Mouse (Mus musculus) retina, adult 2 months (tissue): ENCODE measurements around the gene Pet117.
"Not testable (repeated sequence)": the region's sequence is repeated elsewhere in the genome, so short reads cannot be mapped to it uniquely, and the experiment has no call there.

Source experiments
- DNase-seq: peaks from one replicate; pipeline ENCODE4 v3.0.0-alpha.2; 2012; ENCODE audit warnings: low read depth, low spot score

Gene Pet117

DNA sequence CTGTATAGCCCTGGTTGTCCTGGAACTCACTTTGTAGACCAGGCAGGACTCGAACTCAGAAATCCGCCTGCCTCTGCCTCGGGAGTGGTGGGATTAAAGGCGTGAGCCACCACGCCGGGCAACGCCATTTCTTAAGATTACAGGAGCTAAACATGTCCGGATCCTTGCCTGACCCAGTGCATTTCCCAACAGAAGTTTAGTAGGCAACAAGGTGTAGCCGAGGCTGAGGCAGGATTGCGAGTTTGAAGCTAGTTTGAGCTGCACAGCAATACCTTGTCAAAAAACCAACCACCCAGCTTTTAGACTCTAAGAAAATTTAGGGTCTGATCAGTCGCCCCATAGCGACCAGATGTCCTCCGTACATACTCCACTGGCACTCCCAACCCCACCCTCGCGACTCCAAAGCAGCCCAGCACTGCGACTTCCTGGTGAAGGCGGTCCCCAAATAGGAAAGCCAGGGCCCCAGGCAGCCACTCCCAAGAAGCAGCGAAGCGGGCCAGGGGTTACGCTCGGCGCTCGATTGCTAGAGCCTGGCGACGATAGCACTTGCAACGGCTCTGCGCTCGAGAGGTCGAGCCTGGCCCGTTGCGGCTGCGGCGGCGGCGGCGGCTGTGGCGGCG lies at the start of gene Pet117, which contains the start of gene Kat14:
Pet117 (plus strand) TSS at position 597 of the 620 bp plus-strand sequence.
Kat14 (plus strand) TSS at position 584 of the 620 bp plus-strand sequence.
- DNase-seq: peak; percentile 76

DNA sequence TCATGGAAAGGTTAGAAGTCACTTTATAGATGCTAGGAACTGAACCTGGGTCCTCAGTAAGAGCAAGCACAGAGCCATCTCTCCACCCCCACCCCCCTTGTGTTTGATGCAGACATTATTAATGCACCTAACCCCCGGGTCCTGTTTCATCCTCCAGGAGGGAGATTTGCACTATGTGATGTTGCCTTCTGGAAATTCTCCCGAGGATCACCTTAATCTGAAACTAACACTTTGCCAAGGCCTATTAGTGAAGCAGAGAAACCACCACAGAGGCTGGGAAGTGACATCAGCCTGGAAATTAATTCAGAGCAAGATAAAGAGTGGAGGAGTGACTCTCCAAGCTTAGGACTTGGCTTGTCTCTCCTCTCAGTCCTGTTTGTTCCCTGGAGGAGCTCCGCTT lies 44.6 kb upstream of the Pet117 start:
- no peak for DNase-seq

DNA sequence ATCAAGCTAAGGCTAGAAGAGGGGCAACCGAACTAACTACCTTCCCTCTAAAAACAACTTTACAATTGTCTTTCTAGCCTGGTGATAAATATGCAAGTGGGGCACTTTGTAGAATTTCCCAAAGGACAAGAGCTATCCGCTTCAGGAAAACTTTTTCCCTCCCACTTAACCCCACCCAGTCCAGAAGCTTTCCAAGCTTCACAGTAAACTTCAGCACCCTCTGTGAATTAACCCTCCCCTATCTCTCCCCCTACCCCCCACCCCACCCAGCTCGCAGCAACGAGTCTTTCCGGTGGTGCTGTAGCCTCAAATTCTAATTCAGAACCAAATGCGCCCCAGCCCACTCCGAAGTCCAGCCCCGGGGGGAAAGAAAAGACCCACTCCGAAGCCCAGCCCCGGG lies 39.3 kb upstream of the Pet117 start:
- no peak for DNase-seq

DNA sequence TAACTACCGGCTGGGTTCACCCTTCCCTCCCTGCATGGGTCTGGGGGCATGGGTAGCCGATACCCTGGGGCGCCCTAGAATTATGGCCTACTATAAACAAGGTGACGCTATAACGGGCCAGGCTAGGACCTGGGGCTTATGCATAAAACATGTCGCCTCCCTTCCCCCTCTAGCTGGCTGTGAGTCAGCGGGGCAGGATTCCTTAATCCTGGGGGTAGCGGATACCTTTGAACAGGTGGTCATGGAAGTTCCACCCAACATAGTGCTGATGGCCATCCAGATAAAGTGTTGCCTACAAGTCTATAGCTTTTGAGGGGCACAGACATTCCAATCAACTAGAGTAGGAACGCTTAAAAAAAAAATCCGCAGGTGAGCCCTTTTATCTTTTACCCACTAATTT lies 38.9 kb upstream of the Pet117 start:
- no peak for DNase-seq

DNA sequence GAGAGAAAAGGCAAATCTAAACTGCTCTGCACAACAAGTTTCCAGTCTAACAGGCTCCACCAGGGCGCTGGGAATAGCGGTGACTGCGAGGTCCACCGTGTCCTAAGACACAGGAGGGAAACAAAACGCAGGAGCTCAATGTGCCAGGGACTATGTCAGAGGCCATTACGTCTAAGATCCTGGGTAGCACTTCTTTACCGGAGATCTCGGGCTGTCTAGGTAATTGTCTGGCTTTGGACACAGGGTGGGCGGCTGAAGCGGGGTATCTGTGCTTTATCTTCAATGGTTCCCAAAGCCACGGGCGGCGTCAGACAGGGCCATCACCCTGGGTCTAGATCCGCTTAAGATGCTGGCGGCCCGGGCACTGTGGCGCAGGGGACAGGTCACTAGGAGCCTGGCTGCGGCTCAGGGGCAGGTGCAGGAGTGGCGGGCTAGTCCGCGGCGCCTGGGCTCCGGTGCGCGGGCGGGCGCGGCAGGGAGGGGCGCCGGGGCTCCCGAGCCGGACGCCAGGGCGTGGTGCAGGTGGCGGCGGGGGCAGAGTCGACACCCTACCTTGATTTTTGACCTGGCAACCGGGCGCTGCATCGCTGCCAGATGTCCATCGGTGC lies 38.3 kb upstream of the Pet117 start:
- no peak for DNase-seq

DNA sequence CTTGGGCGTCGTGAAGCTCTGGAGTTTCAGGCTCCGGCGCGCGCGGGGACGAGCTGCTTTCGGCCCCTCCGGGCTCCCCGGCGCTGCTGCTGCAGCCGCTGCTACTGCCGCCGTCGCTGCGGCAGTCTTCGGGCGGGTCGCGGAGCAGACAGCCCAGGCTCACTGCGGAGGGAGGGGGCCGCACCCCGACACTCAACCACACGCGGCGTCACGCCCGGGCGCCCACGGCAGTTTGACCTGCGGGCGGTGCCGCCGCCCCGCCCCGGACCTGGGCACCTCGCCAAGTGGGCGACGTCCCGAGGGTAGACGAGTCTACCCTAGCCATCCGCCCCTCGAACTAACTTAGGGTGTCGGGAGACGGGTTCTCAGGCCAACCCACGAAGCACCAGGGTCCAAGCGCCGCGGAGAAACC lies 37.8 kb upstream of the Pet117 start:
- DNase-seq: no peak

DNA sequence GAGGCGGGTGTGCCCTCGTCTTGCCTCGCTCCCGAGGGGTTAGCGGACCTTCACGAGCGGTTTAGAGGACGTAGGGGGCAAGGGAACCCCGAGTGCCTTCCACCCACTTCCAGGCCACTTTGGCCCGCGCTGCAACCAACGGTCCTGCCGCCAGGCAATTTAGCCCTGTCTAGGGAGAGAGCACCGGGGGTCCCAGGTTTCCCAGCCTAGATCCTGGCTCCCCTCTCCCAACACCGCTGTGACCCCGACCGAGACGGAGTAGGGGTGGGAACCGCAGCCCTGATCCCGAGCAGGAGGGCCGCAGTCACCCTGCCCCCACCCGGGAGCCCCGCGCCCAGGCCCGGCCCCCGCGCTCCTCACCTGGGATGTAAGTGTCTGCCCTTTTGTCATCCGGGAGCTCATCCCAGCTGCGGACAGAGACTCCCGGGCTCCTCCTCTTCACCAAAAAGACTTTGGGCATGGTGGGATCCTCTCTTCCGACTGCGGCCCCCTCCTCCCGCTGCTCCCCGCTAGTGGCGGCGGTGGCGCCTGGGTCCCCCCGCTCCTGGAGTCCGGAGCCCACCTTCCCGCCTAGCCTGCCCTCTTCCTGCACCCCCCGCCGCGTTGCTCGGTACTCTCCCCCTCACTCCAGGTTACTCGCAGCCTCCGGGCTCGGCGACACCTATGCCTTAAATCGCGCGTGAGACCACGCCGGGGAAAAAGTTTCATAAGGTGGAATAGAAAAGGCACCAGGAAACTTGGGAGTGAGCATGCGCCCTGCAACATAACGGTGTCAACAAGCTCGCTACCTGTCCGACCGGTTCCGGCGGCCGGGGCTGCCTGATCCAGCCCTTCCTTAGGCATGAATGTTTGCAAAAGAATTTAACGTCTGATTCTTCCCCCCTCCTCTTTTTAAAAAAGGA lies 37.1 kb upstream of the Pet117 start, which contains the start of gene Ovol2:
Ovol2 (minus strand) TSS at position 746 of the 902 bp plus-strand sequence.
- DNase-seq: no peak

DNA sequence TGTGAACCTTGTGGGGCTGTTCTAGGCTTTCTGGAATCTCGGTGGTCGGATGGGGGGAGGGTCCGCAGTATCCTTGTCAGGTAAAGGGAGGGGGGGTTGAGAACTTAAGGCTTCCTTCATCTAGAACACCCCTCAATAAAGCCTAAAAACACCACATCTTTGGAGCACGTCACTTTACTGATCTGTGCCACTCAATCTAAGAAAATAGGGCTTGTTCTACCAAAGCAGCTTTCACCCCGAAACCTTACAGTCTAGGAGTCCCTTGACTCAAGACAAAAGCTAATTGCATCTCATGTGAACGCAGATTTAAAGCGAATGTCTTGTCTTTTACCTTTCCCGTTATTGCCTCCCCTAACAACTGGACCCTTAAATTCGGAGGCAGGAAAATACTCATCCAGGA lies 36.3 kb upstream of the Pet117 start:
- DNase-seq: no peak

DNA sequence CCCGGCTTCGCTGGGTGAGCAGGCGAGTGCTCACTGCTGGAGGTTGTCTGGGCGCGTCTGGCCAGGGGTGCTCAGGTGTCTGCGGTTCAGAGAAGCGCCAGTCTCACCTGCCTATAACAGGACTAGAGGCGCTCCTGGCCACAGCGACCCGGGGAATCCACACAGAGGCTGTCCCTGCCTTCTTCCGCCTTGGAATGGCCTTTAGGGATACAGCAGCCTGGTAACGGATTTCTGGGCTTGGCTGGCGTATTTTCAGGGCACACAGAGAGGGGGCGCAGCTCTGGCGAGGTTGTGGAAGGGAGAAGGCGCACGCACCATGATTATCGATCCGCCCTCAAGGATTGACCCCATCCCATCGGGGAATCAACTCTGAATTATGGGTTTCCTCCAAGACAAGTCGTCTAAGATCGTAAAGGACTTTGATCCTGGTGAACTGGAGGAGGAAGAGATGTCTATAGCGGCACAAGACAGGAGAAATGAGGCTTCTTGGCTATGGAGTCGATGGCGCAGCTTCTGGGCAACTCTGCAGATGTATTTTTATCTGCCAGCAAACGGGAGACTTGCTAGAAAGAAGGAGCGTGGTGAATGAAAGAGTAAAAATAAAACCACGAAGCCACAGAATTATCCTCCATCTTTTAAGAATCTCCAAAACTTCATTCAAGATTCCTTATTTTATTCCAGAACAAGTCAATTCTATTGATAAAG lies 35.5 kb upstream of the Pet117 start:
- DNase-seq: no peak

DNA sequence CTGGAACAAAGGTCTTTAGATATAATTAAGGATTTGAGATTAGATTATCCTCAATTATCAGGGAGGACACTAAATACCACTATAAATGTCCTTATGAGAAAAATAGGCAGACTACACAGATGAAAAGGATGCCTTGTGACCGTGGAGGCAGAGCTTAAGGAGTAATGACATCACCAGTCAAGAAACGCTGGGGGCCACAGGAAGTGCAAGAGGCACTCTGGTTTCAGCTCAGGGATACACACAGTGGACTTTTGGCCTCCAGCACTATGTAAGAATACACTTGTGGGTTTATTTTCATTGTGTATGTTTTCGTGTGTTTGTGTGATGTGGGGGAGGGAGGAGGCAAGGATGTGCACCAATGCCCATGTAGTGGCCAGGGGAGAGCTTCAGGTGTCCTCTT lies 31.6 kb upstream of the Pet117 start:
- DNase-seq: no peak

DNA sequence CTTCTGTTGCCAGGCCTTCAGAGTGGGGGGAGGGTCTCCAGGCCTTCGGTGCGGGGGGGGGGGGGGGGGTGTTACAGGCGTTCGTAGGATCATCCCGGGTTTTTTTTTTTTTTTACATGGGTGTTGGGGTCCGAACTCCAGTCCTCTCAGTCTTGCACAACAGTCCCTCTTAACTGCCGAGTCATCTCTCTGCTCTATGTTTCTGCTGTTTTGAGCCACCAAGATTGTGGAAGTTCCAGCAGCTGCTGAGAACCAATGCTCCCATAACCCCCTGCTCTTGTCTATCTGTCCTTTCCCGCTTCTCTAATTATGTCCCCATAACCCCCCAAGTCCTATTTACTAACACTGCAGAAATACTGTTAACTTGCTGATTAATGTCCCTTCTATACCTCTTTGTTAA lies 31.1 kb upstream of the Pet117 start:
- no peak for DNase-seq

DNA sequence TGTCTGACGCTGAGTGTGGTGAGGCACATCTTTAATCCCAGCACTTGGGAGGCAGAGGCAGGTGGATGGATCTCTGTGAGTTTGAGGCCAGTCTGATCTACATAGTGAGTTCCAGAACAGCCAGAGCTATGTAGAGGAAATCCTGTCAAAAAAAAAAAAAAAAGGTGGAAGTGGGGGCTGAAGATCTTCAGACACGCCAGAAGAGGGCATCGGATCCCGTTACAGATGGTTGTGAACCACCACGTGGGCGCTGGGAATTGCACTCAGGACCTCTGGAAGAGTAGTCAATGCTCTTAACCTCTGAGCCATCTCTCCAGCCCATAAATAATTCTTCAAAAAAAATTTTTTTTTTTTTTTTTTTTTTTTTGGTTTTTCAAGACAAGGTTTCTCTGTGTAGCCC lies 30.6 kb upstream of the Pet117 start:
- not testable (repeated sequence) for DNase-seq

DNA sequence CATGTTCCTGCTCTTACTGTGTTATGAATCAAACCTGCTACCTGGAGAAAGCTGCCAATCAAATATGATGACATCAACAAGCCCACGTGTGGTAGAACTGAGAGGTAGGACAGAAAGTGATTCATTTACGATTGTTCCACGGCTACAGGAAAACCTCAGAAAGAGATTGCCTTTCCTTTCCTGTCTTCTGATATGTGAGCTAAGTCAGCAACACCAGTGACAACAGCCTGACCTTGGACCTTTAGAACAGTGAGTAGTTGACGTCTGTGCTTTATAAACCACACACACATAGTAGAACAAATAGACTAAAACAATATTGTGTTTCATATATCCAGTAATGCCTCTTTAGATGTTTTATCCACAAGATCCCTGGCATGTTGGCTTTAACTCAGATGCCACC lies 25.6 kb upstream of the Pet117 start:
- DNase-seq: no peak

DNA sequence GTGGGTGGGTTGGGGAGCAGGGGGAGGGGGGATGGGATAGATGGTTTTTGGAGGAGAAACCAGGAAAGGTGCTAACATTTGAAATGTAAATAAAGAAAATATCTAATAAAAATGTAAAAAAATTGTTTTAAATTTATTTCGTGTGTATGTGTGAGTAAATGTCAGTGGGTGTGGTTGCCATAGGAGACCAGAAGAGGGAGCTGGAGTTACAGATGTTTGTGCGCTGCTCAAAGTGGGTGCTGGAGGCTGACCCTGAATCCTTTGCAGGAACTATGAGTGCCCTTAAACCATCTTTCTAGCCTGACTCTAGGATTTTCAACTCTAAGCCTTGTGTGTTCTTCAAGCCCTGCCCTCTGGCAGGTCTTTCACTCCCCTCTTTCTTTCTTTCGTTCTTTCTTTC lies 20.3 kb upstream of the Pet117 start:
- DNase-seq: no peak

DNA sequence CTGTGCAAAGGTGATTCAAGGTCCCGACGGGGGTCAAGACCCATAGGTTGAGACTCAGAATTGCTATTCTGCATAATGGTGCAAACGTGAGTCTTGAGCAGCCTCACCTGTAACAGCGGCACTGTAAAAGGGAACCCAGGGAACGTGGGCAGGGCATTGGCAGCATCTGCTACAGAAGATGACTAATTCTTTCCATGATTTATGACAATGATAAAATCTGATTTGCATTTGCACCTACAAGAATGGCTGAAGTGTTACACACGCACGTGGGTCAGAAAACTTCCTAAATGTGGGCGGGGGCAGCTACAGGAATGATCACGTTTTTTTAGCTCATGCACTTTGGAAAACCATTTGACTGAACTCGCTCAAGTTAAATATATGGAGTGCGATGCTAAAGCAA lies 16.0 kb upstream of the Pet117 start:
- DNase-seq: no peak

DNA sequence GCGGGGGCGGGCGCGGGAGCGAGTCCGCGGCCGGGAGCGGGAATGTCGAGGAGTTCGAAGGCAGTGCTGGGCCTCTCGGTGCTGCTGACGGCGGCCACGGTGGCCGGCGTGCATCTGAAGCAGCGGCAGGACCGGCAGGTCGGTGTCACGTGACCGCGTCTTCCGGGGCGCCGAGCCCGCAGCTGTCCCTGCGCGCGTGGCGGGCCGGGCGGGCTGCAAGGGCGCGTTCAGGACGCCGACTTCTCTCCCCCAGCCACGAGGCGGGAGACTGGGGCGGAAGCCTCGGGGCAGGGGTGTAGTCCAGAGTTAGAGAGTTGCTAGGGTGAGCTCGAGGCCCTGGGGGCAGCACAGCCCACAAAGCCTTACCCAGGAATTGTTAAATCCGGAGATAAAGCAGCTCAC lies 225 bp downstream of the Pet117 start:
- no peak for DNase-seq

DNA sequence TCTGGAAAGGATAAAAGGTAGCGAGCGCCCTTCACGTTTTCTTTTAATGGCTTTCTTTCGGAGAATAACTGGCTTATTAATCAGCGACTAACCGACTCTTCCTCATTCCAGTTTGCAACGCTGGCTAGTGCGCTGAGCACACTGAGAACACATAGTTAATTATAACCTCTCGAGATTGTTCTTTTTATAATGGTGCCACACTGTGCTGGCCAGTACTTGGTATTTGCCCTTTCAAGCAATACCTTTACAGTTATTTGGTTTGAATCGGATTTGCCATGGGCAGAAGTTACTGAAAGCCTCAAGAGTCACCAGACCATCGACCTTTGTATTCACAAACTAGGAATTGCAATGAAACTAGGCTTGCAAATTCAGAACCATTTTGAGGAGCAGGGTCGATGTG lies 715 bp downstream of the Pet117 start:
- no peak for DNase-seq

DNA sequence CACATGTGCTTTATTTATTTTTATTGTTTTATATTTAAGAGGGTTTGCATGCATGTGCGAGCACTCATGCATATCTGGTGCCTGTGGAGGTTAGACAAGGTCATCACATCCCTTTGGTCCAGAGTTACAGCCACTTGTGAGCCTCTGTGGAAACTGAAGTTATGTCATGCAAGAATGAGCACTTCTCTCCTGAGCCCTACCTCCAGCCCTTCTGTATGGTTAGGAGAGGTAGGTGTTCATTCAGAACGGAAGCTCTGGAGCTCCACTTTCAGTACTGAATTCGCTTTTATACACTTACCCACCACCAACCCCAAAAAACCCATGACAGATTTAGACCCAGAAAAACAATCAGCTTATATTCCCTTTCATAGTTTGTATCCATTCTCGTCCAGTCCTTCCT lies 2.8 kb downstream of the Pet117 start:
- no peak for DNase-seq

DNA sequence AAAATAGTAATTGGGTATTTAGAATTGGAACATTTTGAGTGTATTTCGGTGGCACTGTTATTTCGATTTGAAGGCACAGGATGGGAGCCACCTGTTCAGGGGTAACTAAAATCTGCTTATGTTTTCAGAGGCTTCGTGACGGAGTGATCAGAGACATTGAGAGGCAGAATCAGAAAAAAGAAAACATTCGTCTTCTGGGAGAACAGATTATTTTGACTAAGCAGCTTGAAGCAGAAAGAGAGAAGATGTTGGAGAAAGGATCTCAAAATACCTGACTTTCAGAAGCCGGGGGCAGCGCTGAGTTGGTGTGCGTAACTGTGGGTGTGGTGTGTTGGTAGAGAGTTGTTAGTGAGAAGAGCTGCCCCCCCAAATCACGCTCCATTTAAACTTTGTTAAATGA lies 4.3 kb downstream of the Pet117 start:
- DNase-seq: no peak

DNA sequence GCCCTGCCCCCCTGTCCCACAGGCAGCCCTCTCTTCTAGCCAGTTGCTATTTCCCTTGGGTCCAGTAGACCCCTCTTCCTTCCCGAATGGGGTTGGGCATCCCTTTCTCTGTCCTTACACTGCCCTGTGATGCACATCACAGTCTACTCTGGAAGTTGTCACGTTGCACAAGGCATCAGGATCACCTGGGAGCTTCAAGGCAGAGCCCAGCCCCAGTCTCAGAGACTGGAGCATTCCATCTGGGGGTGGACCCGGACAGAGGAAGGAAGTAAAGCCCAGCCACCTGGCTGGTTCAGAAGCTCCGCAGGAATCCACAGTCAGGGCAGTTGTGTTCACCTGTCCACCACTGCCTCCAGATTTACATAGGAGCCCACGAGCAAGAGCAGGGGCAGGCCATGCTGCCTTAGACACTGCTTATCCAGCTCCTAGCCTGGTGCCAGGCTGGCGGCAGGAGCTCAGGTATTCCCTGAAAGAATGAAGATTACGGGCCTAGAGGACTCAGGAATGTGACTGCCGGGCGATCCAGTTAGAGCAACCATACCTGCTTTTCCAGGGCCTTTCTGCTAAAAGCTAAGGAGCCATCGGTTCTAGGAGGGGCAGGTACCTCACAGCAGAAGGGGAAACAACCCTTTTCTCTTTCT lies 6.4 kb downstream of the Pet117 start:
- DNase-seq: no peak

DNA sequence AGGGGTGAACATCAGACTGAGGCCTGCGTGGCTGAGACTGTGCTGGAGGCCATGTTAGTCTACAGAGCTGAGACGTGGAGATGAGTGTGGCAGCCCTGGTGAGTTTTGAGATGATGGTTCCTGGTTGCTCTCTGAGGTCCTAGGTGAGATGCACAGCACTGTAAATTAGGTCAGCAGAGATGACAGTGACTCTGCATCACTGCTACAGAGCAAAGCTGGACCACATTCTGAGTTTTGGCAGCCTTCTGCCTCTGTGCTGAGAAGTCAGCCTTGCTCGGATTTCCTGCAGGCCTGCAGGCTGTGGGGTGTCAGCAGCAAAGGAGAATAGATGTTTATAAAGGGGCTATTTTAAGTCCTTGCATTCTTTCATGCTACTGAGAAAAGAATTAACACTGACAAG lies 12.5 kb downstream of the Pet117 start:
- DNase-seq: no peak

DNA sequence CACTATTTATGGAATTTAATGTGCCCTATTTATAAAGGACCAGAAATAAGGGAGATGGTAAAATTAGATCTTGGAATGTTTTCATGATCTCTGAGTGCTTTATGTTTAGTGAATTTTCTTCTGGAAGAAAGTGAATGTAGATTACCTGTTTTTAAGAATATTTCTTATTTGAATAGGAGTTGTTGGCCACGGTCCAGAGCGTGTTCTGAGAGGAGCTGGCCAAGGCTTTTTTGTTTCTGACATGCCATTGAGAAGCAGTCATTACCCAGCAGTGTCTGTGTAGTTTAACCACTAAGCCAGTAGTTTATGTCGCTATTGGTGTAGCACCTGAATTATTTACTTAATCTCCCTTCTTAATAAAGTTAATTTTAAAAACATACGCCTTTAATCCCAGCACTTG lies 12.9 kb downstream of the Pet117 start:
- no peak for DNase-seq
